Mouse (Mus musculus): ENCODE data around the gene Olfr513. TPM values are rescaled to one million over a fixed set of nuclear protein-coding genes. Genes with fewer than 3 reads are reported as not detected.

Olfr513 gene
- not detected for polyA plus RNA-seq (2012; fragmentation: generic; extraction: Trizol)
- long read RNA-seq, experiment 1: 0 reads
- long read RNA-seq, experiment 2: 0 reads

- Histone ChIP-seq H3ac (ENCODE audit: control insufficient read depth, insufficient read length, low read depth) (no peak within 1 kb of the TSS), H3K4me3 (ENCODE audit: insufficient read depth, poor library complexity, severe bottlenecking) (no peak within 1 kb of the TSS), H3K36me3 (ENCODE audit: control insufficient read depth, insufficient read depth) (no peaks in the 10 kb centered on the region), H3K79me3 (ENCODE audit: low read depth) (no peaks in the 10 kb centered on the region), H3K27me3 (ENCODE audit: control insufficient read depth, insufficient read depth, insufficient read length) (no peaks in the 10 kb centered on the region), H3K79me2 (ENCODE audit: control insufficient read depth, insufficient read depth) (no peaks in the 10 kb centered on the region)
- no peak for TF ChIP-seq CTCF (IDR thresholded peaks at IDR 0.05; ENCODE audit: control insufficient read depth, insufficient read depth, insufficient read length)
- no peak for TF ChIP-seq MYOG (IDR thresholded peaks at IDR 0.05; ENCODE audit: control insufficient read depth, extremely low read depth, insufficient read length)
- no peak for TF ChIP-seq FOSL1 (IDR thresholded peaks at IDR 0.05; ENCODE audit: insufficient read depth, low read length, poor library complexity, severe bottlenecking)
- no peak for TF ChIP-seq USF1 (IDR thresholded peaks at IDR 0.05; ENCODE audit: low read depth)
- no peak for TF ChIP-seq MYOD1 (IDR thresholded peaks at IDR 0.05; ENCODE audit: control insufficient read depth, insufficient read length, low read depth)
Observed at GRCm38 (mm10) chr7:108750673-108751072, at the start of gene Olfr513. Gene Olfr513 (plus strand): TSS chr7:108750973.

- Histone ChIP-seq H3K79me3 (ENCODE audit: low read depth) (no peaks in the 10 kb centered on the region), H3K36me3 (ENCODE audit: control insufficient read depth, insufficient read depth) (no peaks in the 10 kb centered on the region), H3K79me2 (ENCODE audit: control insufficient read depth, insufficient read depth) (no peaks in the 10 kb centered on the region), H3ac (ENCODE audit: control insufficient read depth, insufficient read length, low read depth) (no peak within 1 kb of the TSS), H3K27me3 (ENCODE audit: control insufficient read depth, insufficient read depth, insufficient read length) (no peaks in the 10 kb centered on the region), H3K4me3 (ENCODE audit: insufficient read depth, poor library complexity, severe bottlenecking) (no peak within 1 kb of the TSS)
- TF ChIP-seq MYOG (IDR thresholded peaks at IDR 0.05; ENCODE audit: control insufficient read depth, extremely low read depth, insufficient read length): no peak
- no peak for TF ChIP-seq MAX (IDR thresholded peaks at IDR 0.05)
- no peak for TF ChIP-seq USF1 (IDR thresholded peaks at IDR 0.05; ENCODE audit: low read depth)
- TF ChIP-seq CTCF (IDR thresholded peaks at IDR 0.05; ENCODE audit: control insufficient read depth, insufficient read depth, insufficient read length): no peak
- no peak for TF ChIP-seq FOSL1 (IDR thresholded peaks at IDR 0.05; ENCODE audit: insufficient read depth, low read length, poor library complexity, severe bottlenecking)
- TF ChIP-seq MYOD1 (IDR thresholded peaks at IDR 0.05; ENCODE audit: control insufficient read depth, insufficient read length, low read depth): no peak
- TF ChIP-seq CEBPB (IDR thresholded peaks at IDR 0.05; ENCODE audit: low read depth): no peak
Observed at GRCm38 (mm10) chr7:108713020-108713419, 37.8 kb upstream of the Olfr513 start, which contains the start of gene Olfr512. Gene Olfr512 (plus strand): TSS chr7:108713320.

GRCm38 (mm10) chr7:108760411-108760810 is 9.6 kb downstream of the Olfr513 start:
- TF ChIP-seq CTCF (IDR thresholded peaks at IDR 0.05; ENCODE audit: control insufficient read depth, insufficient read depth, insufficient read length): no peak
- TF ChIP-seq USF1 (IDR thresholded peaks at IDR 0.05; ENCODE audit: low read depth): no peak
- no peak for TF ChIP-seq MAX (IDR thresholded peaks at IDR 0.05)
- H3K27me3 ChIP-seq (ENCODE audit: control insufficient read depth, insufficient read depth, insufficient read length): no peaks in the 10 kb centered on the region
- H3K36me3 ChIP-seq (ENCODE audit: control insufficient read depth, insufficient read depth): no peaks in the 10 kb centered on the region
- H3K4me3 ChIP-seq (ENCODE audit: insufficient read depth, poor library complexity, severe bottlenecking): no peak overlapping the region
- no peak overlapping the region for H3ac ChIP-seq (ENCODE audit: control insufficient read depth, insufficient read length, low read depth)
- H3K79me3 ChIP-seq (ENCODE audit: low read depth): no peaks in the 10 kb centered on the region
- no peaks in the 10 kb centered on the region for H3K79me2 ChIP-seq (ENCODE audit: control insufficient read depth, insufficient read depth)

GRCm38 (mm10) chr7:108797205-108797933 is 46.6 kb downstream of the Olfr513 start:
- TF ChIP-seq MYOG (IDR thresholded peaks at IDR 0.05; ENCODE audit: control insufficient read depth, extremely low read depth, insufficient read length) (no peak), CTCF (IDR thresholded peaks at IDR 0.05; ENCODE audit: control insufficient read depth, insufficient read depth, insufficient read length) (no peak), FOSL1 (IDR thresholded peaks at IDR 0.05; ENCODE audit: insufficient read depth, low read length, poor library complexity, severe bottlenecking) (no peak), MAX (IDR thresholded peaks at IDR 0.05) (no peak), MYOD1 (IDR thresholded peaks at IDR 0.05; ENCODE audit: control insufficient read depth, insufficient read length, low read depth) (no peak), USF1 (IDR thresholded peaks at IDR 0.05; ENCODE audit: low read depth) (no peak), CEBPB (IDR thresholded peaks at IDR 0.05; ENCODE audit: low read depth) (no peak)
- H3ac ChIP-seq (ENCODE audit: control insufficient read depth, insufficient read length, low read depth): no peak overlapping the region
- no peaks in the 10 kb centered on the region for H3K36me3 ChIP-seq (ENCODE audit: control insufficient read depth, insufficient read depth)
- no peaks in the 10 kb centered on the region for H3K79me2 ChIP-seq (ENCODE audit: control insufficient read depth, insufficient read depth)
- H3K79me3 ChIP-seq (ENCODE audit: low read depth): no peaks in the 10 kb centered on the region
- no peaks in the 10 kb centered on the region for H3K27me3 ChIP-seq (ENCODE audit: control insufficient read depth, insufficient read depth, insufficient read length)
- H3K4me3 ChIP-seq (ENCODE audit: insufficient read depth, poor library complexity, severe bottlenecking): no peak overlapping the region

Other genes with a start within 250 kb of the Olfr513 start
- not detected for gene Olfr502, start 225.9 kb upstream of the Olfr513 start, polyA plus RNA-seq (2012; fragmentation: generic; extraction: Trizol)
- not detected for gene Olfr503, start 206.4 kb upstream of the Olfr513 start, polyA plus RNA-seq (2012; fragmentation: generic; extraction: Trizol)
- not detected for gene Olfr504, start 185.2 kb upstream of the Olfr513 start, polyA plus RNA-seq (2012; fragmentation: generic; extraction: Trizol)
- gene Olfr506, start 140.2 kb upstream of the Olfr513 start, polyA plus RNA-seq (2012; fragmentation: generic; extraction: Trizol): 0.01 TPM
- gene Olfr507, start 129.2 kb upstream of the Olfr513 start, polyA plus RNA-seq (2012; fragmentation: generic; extraction: Trizol): not detected
- gene Olfr508, start 121.0 kb upstream of the Olfr513 start, polyA plus RNA-seq (2012; fragmentation: generic; extraction: Trizol): not detected
- not detected for gene Olfr509, start 99.1 kb upstream of the Olfr513 start, polyA plus RNA-seq (2012; fragmentation: generic; extraction: Trizol)
- gene Olfr510, start 84.6 kb upstream of the Olfr513 start, polyA plus RNA-seq (2012; fragmentation: generic; extraction: Trizol): not detected
- not detected for gene Olfr512, start 37.7 kb upstream of the Olfr513 start, polyA plus RNA-seq (2012; fragmentation: generic; extraction: Trizol)
- not detected for gene Olfr514, start 75.0 kb downstream of the Olfr513 start, polyA plus RNA-seq (2012; fragmentation: generic; extraction: Trizol)
- gene Olfr516, start 99.6 kb downstream of the Olfr513 start, polyA plus RNA-seq (2012; fragmentation: generic; extraction: Trizol): not detected
- not detected for gene Olfr517, start 121.4 kb downstream of the Olfr513 start, polyA plus RNA-seq (2012; fragmentation: generic; extraction: Trizol)
- not detected for gene Olfr518, start 134.0 kb downstream of the Olfr513 start, polyA plus RNA-seq (2012; fragmentation: generic; extraction: Trizol)
- not detected for gene Olfr519, start 143.4 kb downstream of the Olfr513 start, polyA plus RNA-seq (2012; fragmentation: generic; extraction: Trizol)
- gene Nlrp10, start 179.2 kb downstream of the Olfr513 start, polyA plus RNA-seq (2012; fragmentation: generic; extraction: Trizol): 0.02 TPM
- 191 TPM for gene Eif3f, start 183.4 kb downstream of the Olfr513 start, polyA plus RNA-seq (2012; fragmentation: generic; extraction: Trizol)
- 0.01 TPM for gene Tub, start 199.4 kb downstream of the Olfr513 start, polyA plus RNA-seq (2012; fragmentation: generic; extraction: Trizol)

Measured in C2C12 (cell line).